Mouse (Mus musculus) brain, embryonic 14.5 days (tissue): ENCODE results near the gene Olfr285.

Experiments
- CTCF ChIP-seq: fragments of 200-500 bp; IDR thresholded peaks from 2 replicates; pipeline ENCODE4 v1.5.1; 2012; ENCODE audit warnings: inconsistent platforms, mild to moderate bottlenecking, moderate library complexity, borderline replicate concordance; ENCODE audit not compliant: insufficient read depth, insufficient read length; ENCODE audit errors: extremely low read depth
- POLR2A ChIP-seq: fragments of 200-500 bp; IDR thresholded peaks from 2 replicates; pipeline ENCODE4 v1.6.1; 2012; ENCODE audit warnings: mild to moderate bottlenecking, inconsistent platforms, borderline replicate concordance; ENCODE audit not compliant: poor library complexity, insufficient read depth, insufficient read length, severe bottlenecking; ENCODE audit errors: extremely low read depth

- TF ChIP-seq POLR2A (no peak), CTCF (no peak)
Observed at GRCm38 (mm10) chr15:98286418-98286817, 30.7 kb downstream of the Olfr285 start.
